Mouse (Mus musculus) intestine, embryonic 14.5 days (tissue): ENCODE results near the gene Chmp1a. TPM values are rescaled to one million over a fixed set of nuclear protein-coding genes. Genes with fewer than 3 reads are reported as not detected.
"Not testable (repeated sequence)": the region's sequence is repeated elsewhere in the genome, so short reads cannot be mapped to it uniquely, and the experiment has no call there.

Experiments used
- ATAC-seq: fragments of 200-750 bp; cut with Nextera tagmentation; replicated peaks from 2 replicates; pipeline ENCODE4 v1.8.0; 2017; ENCODE audit warnings: low read depth, moderate number of reproducible peaks, moderate TSS enrichment, moderate library complexity; ENCODE audit not compliant: low FRiP score, low TSS enrichment
- DNase-seq: peaks from one replicate; pipeline ENCODE4 v3.0.0-alpha.2; 2018; ENCODE audit warnings: low spot score
- H3K27ac ChIP-seq: fragments of 300-500 bp; sonication (generic); 2 replicates; pipeline ENCODE4 v1.5.1; 2014; ENCODE audit warnings: low read depth, mild to moderate bottlenecking, control low read depth
- H3K27me3 ChIP-seq: fragments of 300-500 bp; sonication (generic); replicated peaks from 2 replicates; pipeline ENCODE4 v1.6.1; 2014; ENCODE audit warnings: low read length, control low read depth; ENCODE audit not compliant: control insufficient read depth, insufficient read depth
- H3K36me3 ChIP-seq: fragments of 300-500 bp; sonication (generic); 2 replicates; pipeline ENCODE4 v1.6.1; 2014; ENCODE audit warnings: low read length, control low read depth; ENCODE audit not compliant: control insufficient read depth, insufficient read depth
- H3K4me1 ChIP-seq: fragments of 300-500 bp; sonication (generic); replicated peaks from 2 replicates; pipeline ENCODE4 v1.6.1; 2014; ENCODE audit warnings: low read length, control low read depth, mixed read lengths; ENCODE audit not compliant: control insufficient read depth, insufficient read depth
- H3K4me2 ChIP-seq: fragments of 300-500 bp; sonication (generic); 2 replicates; pipeline ENCODE4 v1.6.1; 2014; ENCODE audit warnings: low read length
- H3K4me3 ChIP-seq: fragments of 300-500 bp; sonication (generic); 2 replicates; pipeline ENCODE4 v1.5.1; 2014; ENCODE audit warnings: low read depth, low read length, control low read depth, mixed read lengths
- H3K9ac ChIP-seq: fragments of 300-500 bp; sonication (generic); 2 replicates; pipeline ENCODE4 v1.6.1; 2014; ENCODE audit warnings: mild to moderate bottlenecking, low read length
- H3K9me3 ChIP-seq: fragments of 300-500 bp; sonication (generic); 2 replicates; pipeline ENCODE4 v1.6.1; 2016; ENCODE audit warnings: low read length, control low read depth; ENCODE audit not compliant: control insufficient read depth
- WGBS: fragments of 180-500 bp; shearing (Covaris S2); extraction: QIAGEN DNeasy Blood & Tissue Kit; methylation state at CpG from one replicate; pipeline ENCODE4 v1.1.7; 2014; 5-methylcytosine and 5-hydroxymethylcytosine counted together
- polyA plus RNA-seq: library from polyadenylated mRNA; unstranded; fragments of >200 nt; fragmentation: Nextera tagmentation; extraction: Ambion mirVana; gene quantifications from 2 replicates; pipeline ENCODE4 v1.2.1, GENCODE M21; 2014

Gene Chmp1a
- polyA plus RNA-seq, 1 experiment from 2014 or later: 110 TPM

DNA sequence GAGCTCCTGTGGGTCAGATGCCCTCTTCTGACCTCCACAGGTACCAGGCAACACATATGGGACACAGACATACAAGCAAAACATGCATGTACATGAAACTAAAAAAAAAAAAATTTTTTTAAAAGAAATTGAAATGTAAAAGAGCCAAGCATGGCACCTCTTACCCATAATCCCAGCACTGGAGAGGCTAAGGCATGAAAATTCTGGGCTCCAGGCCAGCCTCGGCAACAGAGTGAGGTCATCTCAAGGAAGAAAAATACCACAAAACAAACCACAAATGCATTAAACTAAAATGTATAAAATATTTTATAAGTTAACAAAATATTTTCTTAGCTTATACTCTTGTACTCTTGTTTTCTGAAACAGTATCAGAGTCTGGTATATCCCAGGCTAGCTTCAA is 8.4 kb upstream of the Chmp1a start:
- H3K4me1 ChIP-seq: peaks cover 12% of the 10 kb centered on the region
- no peaks in the 10 kb centered on the region for H3K9me3 ChIP-seq
- H3K27me3 ChIP-seq: no peaks in the 10 kb centered on the region
- H3K4me2 ChIP-seq: no peak overlapping the region
- no peak overlapping the region for H3K27ac ChIP-seq
- H3K4me3 ChIP-seq: no peak overlapping the region
- DNase-seq (no peak), ATAC-seq (no peak)
- H3K9ac ChIP-seq: no peak overlapping the region
- H3K36me3 ChIP-seq: no peaks in the 10 kb centered on the region
- WGBS: 72% methylated on average over 1 of the region's 1 CpGs

DNA sequence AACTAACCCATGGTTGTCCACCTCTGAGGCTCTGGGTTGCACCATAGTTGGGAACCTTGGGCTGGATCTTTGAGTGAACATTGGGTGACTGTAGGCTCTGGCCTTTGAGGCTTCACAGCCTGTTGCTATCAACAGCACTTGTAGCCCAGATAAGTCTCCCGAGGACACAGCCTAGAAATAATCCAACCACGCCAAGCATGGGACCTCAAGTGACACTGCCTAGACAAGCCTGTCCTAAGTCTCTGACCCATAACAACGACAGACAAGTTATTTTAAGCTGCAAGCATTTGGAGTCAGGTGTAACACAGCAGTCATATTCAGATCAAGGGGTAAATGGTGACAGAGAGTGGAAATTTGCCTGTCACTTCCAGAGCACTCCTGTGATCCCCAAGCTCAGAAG is 2.9 kb upstream of the Chmp1a start:
- no peak overlapping the region for H3K27ac ChIP-seq
- ATAC-seq (no peak), DNase-seq (no peak)
- H3K4me3 ChIP-seq: no peak overlapping the region
- whole genome bisulfite sequencing: 78% methylated on average over 3 of the region's 3 CpGs
- no peaks in the 10 kb centered on the region; the same call in 1 of the 2 replicates for H3K36me3 ChIP-seq
- no peak overlapping the region for H3K9ac ChIP-seq
- no peaks in the 10 kb centered on the region for H3K27me3 ChIP-seq
- no peak overlapping the region for H3K4me2 ChIP-seq
- peaks cover 17% of the 10 kb centered on the region for H3K4me1 ChIP-seq
- H3K9me3 ChIP-seq: no peaks in the 10 kb centered on the region

DNA sequence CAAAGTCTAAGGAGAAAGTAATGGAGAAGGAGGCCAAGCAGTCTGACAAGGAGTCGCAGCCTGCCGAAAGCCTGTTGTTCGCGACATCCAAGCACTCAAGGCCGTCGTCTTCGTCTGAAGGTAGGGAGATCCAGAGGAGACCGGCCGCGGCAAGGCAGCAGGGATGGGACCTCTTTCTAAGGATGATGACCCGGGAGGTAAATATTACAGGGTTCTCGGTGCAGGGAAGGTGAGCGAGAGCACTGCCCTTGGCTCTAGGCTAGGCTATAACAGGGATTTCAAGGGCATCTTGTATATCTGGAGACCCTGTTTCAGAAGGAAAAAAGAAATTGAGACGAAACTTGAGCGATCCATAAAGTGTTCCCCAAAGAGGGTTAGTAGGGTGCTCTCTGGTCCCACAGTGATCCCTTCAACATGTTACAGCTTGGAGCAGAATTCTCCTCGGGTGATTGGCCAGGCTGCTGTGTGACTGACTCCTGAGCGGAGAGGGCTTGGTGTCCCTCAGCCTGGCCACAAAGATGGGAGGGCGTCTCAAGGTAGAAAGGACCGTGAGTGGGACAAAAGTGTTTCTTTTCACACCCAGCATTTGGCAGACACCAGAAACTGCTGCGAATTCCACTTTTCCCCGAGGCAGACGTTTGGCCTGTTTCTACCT is 682 bp upstream of the Chmp1a start:
- H3K9ac ChIP-seq: peak overlapping the region; percentile 96
- WGBS: 12% methylated on average over 22 of the region's 22 CpGs
- H3K9me3 ChIP-seq: no peaks in the 10 kb centered on the region
- peaks cover 17% of the 10 kb centered on the region for H3K4me1 ChIP-seq
- H3K36me3 ChIP-seq: peaks cover 20% of the 10 kb centered on the region
- peak overlapping the region; percentile 77 for H3K4me3 ChIP-seq
- no peak for DNase-seq
- ATAC-seq: peak; percentile 20
- H3K4me2 ChIP-seq: peak overlapping the region; percentile 95
- no peaks in the 10 kb centered on the region for H3K27me3 ChIP-seq
- peak overlapping the region; percentile 29; the same call in 1 of the 2 replicates for H3K27ac ChIP-seq

DNA sequence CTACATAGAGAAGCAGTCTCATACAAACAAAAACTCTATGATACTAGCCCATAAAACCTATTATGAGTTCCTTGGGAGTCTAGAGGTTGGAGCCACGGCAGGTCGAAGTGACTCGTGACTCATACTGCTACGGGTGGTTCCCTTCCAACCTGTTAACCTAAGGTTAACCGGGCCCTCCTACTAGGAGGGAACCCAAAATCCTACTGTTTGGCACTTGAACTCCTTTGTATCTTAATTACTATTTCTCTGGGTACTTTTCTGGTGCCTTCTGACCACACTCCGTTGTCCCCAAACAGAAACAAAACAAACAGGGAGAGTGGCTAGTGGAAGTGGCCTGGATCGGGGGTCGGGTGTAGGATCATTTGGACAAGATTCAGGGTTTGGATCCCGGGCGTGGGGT is 687 bp downstream of the Chmp1a start:
- H3K27me3 ChIP-seq: no peaks in the 10 kb centered on the region
- peak overlapping the region; percentile 96 for H3K9ac ChIP-seq
- ATAC-seq (no peak), DNase-seq (no peak)
- peak overlapping the region; percentile 77 for H3K4me3 ChIP-seq
- WGBS: 44% methylated on average over 10 of the region's 10 CpGs
- H3K4me2 ChIP-seq: peak overlapping the region; percentile 95
- no peak overlapping the region for H3K27ac ChIP-seq
- H3K36me3 ChIP-seq: peaks cover 34% of the 10 kb centered on the region
- peaks cover 17% of the 10 kb centered on the region for H3K4me1 ChIP-seq
- no peaks in the 10 kb centered on the region for H3K9me3 ChIP-seq

DNA sequence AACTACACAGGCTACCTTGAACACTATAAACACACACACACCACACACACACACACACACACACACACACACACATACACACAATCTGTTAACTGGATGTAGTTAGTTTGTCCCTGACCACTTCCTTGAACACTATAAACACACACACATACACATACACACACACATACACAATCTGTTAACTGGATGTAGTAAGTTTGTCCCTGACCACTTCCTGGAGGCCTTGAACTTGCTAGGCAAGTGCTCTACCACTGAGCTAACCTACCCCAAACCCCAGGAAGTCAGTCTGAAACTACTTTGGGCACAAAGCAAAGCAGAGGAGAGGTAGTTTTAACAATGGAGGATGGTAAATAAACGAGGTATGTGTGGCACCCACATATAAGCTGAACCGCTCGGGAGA is 9.0 kb downstream of the Chmp1a start:
- Histone ChIP-seq H3K9ac (no peak overlapping the region), H3K4me1 (no peaks in the 10 kb centered on the region), H3K36me3 (peaks cover 33% of the 10 kb centered on the region), H3K4me2 (no peak overlapping the region), H3K27me3 (no peaks in the 10 kb centered on the region), H3K27ac (no peak overlapping the region), H3K4me3 (no peak overlapping the region), H3K9me3 (no peaks in the 10 kb centered on the region)
- 81% methylated on average over 3 of the region's 3 CpGs for WGBS
- no peak for ATAC-seq
- DNase-seq: no peak

DNA sequence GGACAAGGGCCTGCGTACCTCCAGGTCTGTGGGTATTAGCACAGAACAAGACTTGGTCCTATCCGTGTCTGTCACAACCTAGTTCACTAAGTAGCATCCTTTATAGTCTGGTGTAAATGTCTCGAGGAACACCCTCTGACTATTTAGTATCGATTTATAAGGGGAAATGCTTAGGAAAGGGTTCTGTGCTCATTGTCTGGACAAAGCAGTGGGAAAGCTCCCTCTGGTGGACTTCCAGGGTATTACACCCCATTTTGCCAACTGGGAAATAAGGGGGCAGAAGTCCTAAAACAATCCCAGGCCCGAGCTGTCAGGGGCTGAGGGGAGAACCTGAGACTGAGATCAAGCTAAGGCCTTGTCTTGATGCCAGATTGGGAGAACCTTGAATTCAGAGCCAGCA is 10.3 kb downstream of the Chmp1a start:
- ATAC-seq: no peak

DNA sequence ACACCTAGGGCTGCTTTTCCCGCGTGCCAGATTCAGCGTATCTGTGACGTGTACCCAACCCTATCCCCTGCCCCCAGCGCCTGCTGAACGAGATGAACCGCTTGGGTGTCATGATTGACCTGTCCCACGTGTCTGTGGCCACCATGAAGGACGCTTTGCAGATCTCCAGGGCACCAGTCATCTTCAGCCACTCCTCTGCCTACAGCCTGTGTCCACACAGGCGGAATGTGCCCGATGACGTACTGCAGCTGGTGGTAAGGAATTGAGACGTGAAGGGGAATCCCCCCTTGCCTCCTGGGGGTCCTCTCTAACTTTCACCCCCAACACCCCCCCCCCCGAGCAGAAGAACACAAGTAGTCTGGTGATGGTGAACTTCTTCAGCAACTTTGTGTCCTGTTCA is 12.7 kb downstream of the Chmp1a start:
- WGBS: 58% methylated on average over 14 of the region's 14 CpGs
- Histone ChIP-seq H3K9ac (no peak overlapping the region), H3K27ac (no peak overlapping the region), H3K27me3 (no peaks in the 10 kb centered on the region), H3K4me3 (no peak overlapping the region), H3K4me1 (no peaks in the 10 kb centered on the region), H3K4me2 (no peak overlapping the region), H3K9me3 (no peaks in the 10 kb centered on the region), H3K36me3 (no peaks in the 10 kb centered on the region; the same call in 1 of the 2 replicates)
- DNase-seq: no peak
- no peak for ATAC-seq

More for the DNA sequence above, 10.3 kb downstream of the Chmp1a start:
- no peaks in the 10 kb centered on the region for H3K9me3 ChIP-seq
- H3K4me3 ChIP-seq: no peak overlapping the region
- H3K27ac ChIP-seq: no peak overlapping the region
- H3K4me1 ChIP-seq: no peaks in the 10 kb centered on the region
- no peak overlapping the region for H3K4me2 ChIP-seq
- peaks cover 20% of the 10 kb centered on the region for H3K36me3 ChIP-seq
- H3K9ac ChIP-seq: no peak overlapping the region
- no peaks in the 10 kb centered on the region for H3K27me3 ChIP-seq
- peak; percentile 95 for DNase-seq
- WGBS: 30% methylated on average over 5 of the region's 5 CpGs

DNA sequence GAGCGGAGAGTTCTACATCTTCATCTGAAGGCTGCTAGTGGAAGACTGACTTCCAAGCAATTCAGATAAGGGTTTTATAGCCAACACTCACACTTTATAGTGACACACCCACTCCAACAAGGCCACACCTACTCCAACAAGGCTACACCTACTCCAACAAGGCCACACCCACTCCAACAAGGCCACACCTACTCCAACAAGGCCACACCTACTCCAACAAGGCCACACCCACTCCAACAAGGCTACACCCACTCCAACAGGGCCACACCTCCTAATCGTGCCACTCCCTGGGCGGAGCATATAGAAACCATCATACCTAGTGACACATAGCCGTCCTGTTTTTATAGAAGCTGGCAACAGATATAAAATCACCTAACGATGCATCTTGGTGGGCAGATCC is 15.5 kb downstream of the Chmp1a start:
- not testable (repeated sequence) for DNase-seq, H3K9me3 ChIP-seq, H3K27ac ChIP-seq, H3K27me3 ChIP-seq, H3K36me3 ChIP-seq, H3K4me3 ChIP-seq, ATAC-seq, H3K9ac ChIP-seq, H3K4me2 ChIP-seq, H3K4me1 ChIP-seq
- WGBS: 74% methylated on average over 5 of the region's 5 CpGs

DNA sequence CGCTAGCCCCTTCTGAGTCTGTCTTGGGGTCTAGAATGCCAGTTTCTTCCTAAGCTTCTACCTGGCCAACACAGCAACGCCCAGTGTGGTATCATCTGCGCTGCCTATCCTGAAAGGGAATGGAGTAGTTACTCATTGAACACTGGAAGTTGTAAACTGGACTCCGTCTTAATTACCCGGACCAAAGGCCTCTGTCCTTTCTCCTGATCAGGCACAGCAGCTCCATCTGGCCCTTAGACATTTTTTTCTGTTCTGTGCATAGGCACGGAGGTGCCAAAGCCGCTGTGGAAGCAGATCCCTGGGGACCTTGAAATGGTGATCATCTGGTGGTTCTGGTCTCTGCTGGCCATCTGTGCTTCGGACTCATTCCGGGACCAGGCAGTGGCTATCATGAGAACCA is 18.8 kb downstream of the Chmp1a start:
- no peak overlapping the region for H3K4me2 ChIP-seq
- WGBS: 82% methylated on average over 9 of the region's 9 CpGs
- DNase-seq (no peak), ATAC-seq (no peak)
- H3K36me3 ChIP-seq: no peaks in the 10 kb centered on the region
- no peak overlapping the region for H3K27ac ChIP-seq
- H3K27me3 ChIP-seq: no peaks in the 10 kb centered on the region
- H3K9ac ChIP-seq: no peak overlapping the region
- H3K4me1 ChIP-seq: no peaks in the 10 kb centered on the region
- H3K9me3 ChIP-seq: no peaks in the 10 kb centered on the region
- no peak overlapping the region for H3K4me3 ChIP-seq
